Mouse (Mus musculus) heart, embryonic 15.5 days (tissue): ENCODE results near the gene Asic4. TPM values are rescaled to one million over a fixed set of nuclear protein-coding genes. Genes with fewer than 3 reads are reported as not detected.

Experiments used
- ATAC-seq: fragments of 200-750 bp; cut with Nextera tagmentation; replicated peaks from 2 replicates; pipeline ENCODE4 v1.8.0; 2017; ENCODE audit warnings: low read depth, moderate TSS enrichment; ENCODE audit not compliant: insufficient number of reproducible peaks, insufficient read depth, low FRiP score
- H3K27ac ChIP-seq: fragments of 300-500 bp; sonication (generic); 2 replicates; pipeline ENCODE4 v1.5.1; 2015; ENCODE audit warnings: mild to moderate bottlenecking, inconsistent platforms
- H3K27me3 ChIP-seq: fragments of 300-500 bp; sonication (generic); 2 replicates; pipeline ENCODE4 v1.6.1; 2015; ENCODE audit warnings: inconsistent platforms
- H3K36me3 ChIP-seq: fragments of 300-500 bp; sonication (generic); 2 replicates; pipeline ENCODE4 v1.6.1; 2015; ENCODE audit warnings: mild to moderate bottlenecking, inconsistent platforms
- H3K4me1 ChIP-seq: fragments of 300-500 bp; sonication (generic); replicated peaks from 2 replicates; pipeline ENCODE4 v1.6.1; 2015; ENCODE audit warnings: inconsistent platforms
- H3K4me2 ChIP-seq: fragments of 300-500 bp; sonication (generic); 2 replicates; pipeline ENCODE4 v1.6.1; 2015; ENCODE audit warnings: inconsistent platforms, mild to moderate bottlenecking, moderate library complexity
- H3K4me3 ChIP-seq: fragments of 300-500 bp; sonication (generic); 2 replicates; pipeline ENCODE4 v1.5.1; 2015; ENCODE audit warnings: mild to moderate bottlenecking, inconsistent platforms
- H3K9ac ChIP-seq: fragments of 300-500 bp; sonication (generic); 2 replicates; pipeline ENCODE4 v1.6.1; 2015; ENCODE audit warnings: mild to moderate bottlenecking, inconsistent platforms
- H3K9me3 ChIP-seq: fragments of 300-500 bp; sonication (generic); replicated peaks from 2 replicates; pipeline ENCODE4 v1.6.1; 2016; ENCODE audit warnings: inconsistent platforms
- WGBS: fragments of 180-500 bp; shearing (Covaris S2); methylation state at CpG from one replicate; pipeline ENCODE4 v1.1.7; 2015; ENCODE audit warnings: mixed read lengths; 5-methylcytosine and 5-hydroxymethylcytosine counted together
- polyA plus RNA-seq: library from polyadenylated mRNA; unstranded; fragments of >200 nt; fragmentation: Nextera tagmentation; extraction: Ambion mirVana; gene quantifications from 2 replicates; pipeline ENCODE4 v1.2.1, GENCODE M21; 2015

Asic4 gene
- polyA plus RNA-seq, 1 experiment from 2014 or later: 0.40 TPM

DNA sequence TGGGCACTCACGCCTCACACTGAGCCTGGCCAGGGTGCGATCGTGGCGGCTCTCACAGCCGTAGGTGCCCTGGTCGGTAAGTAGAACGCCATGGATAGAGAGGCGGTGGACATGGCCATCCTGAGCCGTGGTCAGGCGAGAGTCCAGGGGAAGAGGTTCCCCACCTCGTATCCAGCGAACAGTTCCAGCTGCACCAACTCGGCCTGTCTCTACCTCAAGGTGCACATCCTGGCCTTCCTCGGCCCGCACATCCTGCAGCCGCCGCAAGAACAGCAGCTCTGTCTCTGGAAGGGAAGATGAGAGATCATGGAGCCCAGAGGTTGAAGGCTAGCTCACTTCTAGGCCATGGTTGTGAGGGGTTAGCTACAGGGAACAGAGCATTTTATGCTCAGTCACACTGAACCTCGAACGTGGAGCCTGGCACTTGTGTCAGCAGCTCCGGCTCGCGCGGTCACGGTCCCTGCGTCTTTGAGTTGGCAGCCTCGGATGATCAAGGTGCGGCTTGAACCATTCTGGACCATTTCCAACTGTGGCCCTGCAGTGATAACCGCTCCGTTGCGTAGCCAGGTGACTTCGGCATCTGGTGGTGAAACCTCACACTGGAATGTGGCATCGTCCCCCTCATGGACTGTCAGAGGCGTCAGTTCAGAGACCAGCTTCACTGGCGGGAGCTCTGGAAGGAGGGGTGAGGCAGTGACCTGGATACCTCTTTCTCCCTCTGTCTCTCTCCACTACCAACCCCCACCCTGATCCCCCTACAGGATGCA, 40.7 kb downstream of the Asic4 start:
- 81% methylated on average over 34 of the region's 34 CpGs for WGBS
- H3K9ac ChIP-seq: no peak overlapping the region
- no peaks in the 10 kb centered on the region for H3K9me3 ChIP-seq
- no peak overlapping the region for H3K4me2 ChIP-seq
- H3K27me3 ChIP-seq: peaks cover 35% of the 10 kb centered on the region
- peaks cover 82% of the 10 kb centered on the region for H3K36me3 ChIP-seq
- no peak overlapping the region for H3K27ac ChIP-seq
- ATAC-seq: no peak
- H3K4me1 ChIP-seq: peaks cover 21% of the 10 kb centered on the region
- H3K4me3 ChIP-seq: no peak overlapping the region

DNA sequence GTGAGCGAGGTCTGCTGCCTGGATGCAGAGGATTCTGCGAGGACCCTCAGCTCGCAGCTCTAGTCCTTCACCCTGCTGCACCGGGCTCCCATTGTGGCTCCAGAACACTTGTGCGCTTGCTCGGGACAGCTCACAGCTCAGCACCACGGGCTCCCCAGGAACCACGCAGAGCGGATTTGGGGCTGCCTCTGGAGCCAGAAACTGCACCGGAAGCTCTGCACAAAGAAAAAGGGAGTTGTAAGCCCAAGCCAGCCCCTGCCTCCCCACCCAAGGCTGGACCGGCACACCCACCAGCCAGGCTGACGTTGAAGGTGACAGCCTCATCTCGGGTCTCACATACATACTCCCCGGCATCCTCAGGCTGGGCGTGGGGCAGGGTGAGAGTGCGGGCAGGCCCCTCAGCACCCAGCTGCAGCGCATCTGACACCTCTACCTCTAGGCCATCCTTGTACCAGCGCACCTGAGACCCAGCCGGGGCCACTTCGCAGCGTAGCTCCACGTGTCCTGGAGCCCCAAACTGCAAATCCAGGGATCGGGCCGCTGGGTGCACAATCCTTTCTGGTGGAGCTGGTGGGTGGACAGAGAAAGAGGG, 42.4 kb downstream of the Asic4 start:
- no peak for ATAC-seq
- Histone ChIP-seq H3K4me2 (no peak overlapping the region), H3K9ac (no peak overlapping the region), H3K27ac (no peak overlapping the region), H3K36me3 (peaks cover 87% of the 10 kb centered on the region), H3K27me3 (peaks cover 18% of the 10 kb centered on the region), H3K9me3 (no peaks in the 10 kb centered on the region), H3K4me1 (peaks cover 11% of the 10 kb centered on the region), H3K4me3 (no peak overlapping the region)
- 61% methylated on average over 24 of the region's 24 CpGs for WGBS

- H3K36me3 ChIP-seq: peaks cover 95% of the 10 kb centered on the region
- H3K4me2 ChIP-seq: no peak overlapping the region
- no peak overlapping the region for H3K4me3 ChIP-seq
- no peak overlapping the region for H3K9ac ChIP-seq
- H3K4me1 ChIP-seq: no peaks in the 10 kb centered on the region
- ATAC-seq: no peak; the same call in 1 of the 2 replicates
- WGBS: 65% methylated on average over 12 of the region's 12 CpGs
- H3K27me3 ChIP-seq: peaks cover 3% of the 10 kb centered on the region; the same call in 1 of the 2 replicates
- H3K27ac ChIP-seq: no peak overlapping the region
- H3K9me3 ChIP-seq: no peaks in the 10 kb centered on the region
These were observed 44.8 kb downstream of the Asic4 start for GRCm38 (mm10) chr1:75494878-75495548.

DNA sequence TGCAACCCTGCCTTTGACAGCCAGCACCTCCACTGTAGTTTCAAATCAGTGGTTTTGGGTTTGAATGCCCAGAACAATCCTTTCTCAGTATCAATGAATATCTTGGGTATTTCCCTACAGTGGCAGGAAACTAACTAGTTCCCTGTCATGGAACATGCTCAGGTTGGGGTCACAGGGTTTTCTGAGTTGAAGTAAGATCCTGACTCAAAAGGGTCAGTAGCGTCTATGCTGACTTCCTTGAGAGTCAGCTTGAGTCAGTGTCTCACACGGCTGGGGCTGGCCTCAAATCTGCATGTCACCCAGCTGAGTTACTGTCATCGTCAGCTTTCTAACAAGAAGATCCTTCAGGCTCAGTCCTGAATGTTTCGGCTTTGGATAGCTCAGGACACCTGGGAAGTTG, 48.7 kb downstream of the Asic4 start:
- WGBS: 78% methylated on average over 4 of the region's 4 CpGs
- H3K9me3 ChIP-seq: no peaks in the 10 kb centered on the region
- H3K27me3 ChIP-seq: no peaks in the 10 kb centered on the region
- H3K9ac ChIP-seq: no peak overlapping the region
- H3K4me1 ChIP-seq: peaks cover 19% of the 10 kb centered on the region
- H3K27ac ChIP-seq: no peak overlapping the region
- no peak overlapping the region for H3K4me2 ChIP-seq
- ATAC-seq: no peak
- no peak overlapping the region for H3K4me3 ChIP-seq
- peaks cover 91% of the 10 kb centered on the region for H3K36me3 ChIP-seq

DNA sequence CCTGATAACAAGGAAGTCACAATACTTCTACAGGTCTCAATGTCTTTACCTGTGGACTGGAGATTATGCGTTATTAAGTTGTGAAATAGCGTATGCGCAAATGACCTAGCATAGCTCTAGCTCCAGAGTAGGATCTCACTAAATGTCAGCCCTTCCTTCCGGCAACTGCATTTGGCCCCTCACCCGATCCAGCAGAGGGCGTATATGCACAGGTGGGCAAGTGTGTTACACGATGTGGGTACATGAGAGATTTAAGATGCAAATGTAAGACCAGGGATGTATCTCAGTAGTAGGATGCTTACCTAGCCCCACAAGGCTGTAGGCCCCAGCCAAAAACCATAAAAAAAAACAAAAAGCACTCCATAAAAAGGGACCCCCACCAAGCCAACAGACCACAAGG, 49.2 kb downstream of the Asic4 start:
- Histone ChIP-seq H3K9me3 (no peaks in the 10 kb centered on the region), H3K4me3 (no peak overlapping the region), H3K4me2 (no peak overlapping the region), H3K36me3 (peaks cover 89% of the 10 kb centered on the region), H3K27me3 (no peaks in the 10 kb centered on the region), H3K4me1 (peaks cover 24% of the 10 kb centered on the region), H3K27ac (no peak overlapping the region), H3K9ac (no peak overlapping the region)
- WGBS: 78% methylated on average over 7 of the region's 7 CpGs
- ATAC-seq: no peak

- Histone ChIP-seq H3K27me3 (no peaks in the 10 kb centered on the region), H3K4me2 (no peak overlapping the region), H3K9ac (no peak overlapping the region), H3K4me3 (no peak overlapping the region), H3K36me3 (peaks cover 65% of the 10 kb centered on the region), H3K4me1 (peaks cover 32% of the 10 kb centered on the region), H3K9me3 (no peaks in the 10 kb centered on the region), H3K27ac (no peak overlapping the region)
- WGBS: 92% methylated on average over 9 of the region's 9 CpGs
- ATAC-seq: no peak
These were observed 51.7 kb downstream of the Asic4 start for GRCm38 (mm10) chr1:75501905-75502304.

- Histone ChIP-seq H3K36me3 (peaks cover 53% of the 10 kb centered on the region), H3K27ac (no peak overlapping the region), H3K9ac (peak overlapping the region; percentile 88), H3K4me2 (peak overlapping the region; percentile 86), H3K27me3 (no peaks in the 10 kb centered on the region), H3K4me3 (peak overlapping the region; percentile 81), H3K4me1 (peaks cover 42% of the 10 kb centered on the region), H3K9me3 (no peaks in the 10 kb centered on the region)
- 78% methylated on average over 25 of the region's 25 CpGs for WGBS
- no peak for ATAC-seq
These were observed 52.9 kb downstream of the Asic4 start for GRCm38 (mm10) chr1:75502945-75503650.

DNA sequence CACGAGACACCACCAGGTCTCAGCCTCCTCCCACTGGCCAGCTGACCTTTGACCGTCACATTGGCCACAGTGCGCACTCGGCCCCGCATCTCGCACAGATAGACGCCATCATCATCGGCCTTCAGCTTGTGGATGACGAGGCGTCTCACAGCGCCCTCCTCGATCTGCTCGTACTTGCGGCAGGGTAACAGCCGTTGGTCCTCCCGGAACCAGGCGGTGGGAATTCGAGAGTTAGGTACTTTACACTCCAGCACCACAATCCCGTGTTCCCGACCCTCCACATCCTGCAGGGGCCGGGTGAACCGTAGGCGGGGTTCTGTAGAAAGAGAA, 53.4 kb downstream of the Asic4 start:
- 53% methylated on average over 23 of the region's 23 CpGs for WGBS
- Histone ChIP-seq H3K36me3 (peaks cover 47% of the 10 kb centered on the region), H3K9ac (peak overlapping the region; percentile 88), H3K9me3 (no peaks in the 10 kb centered on the region), H3K4me3 (peak overlapping the region; percentile 81), H3K4me2 (peak overlapping the region; percentile 86), H3K27me3 (no peaks in the 10 kb centered on the region), H3K4me1 (peaks cover 42% of the 10 kb centered on the region), H3K27ac (peak overlapping the region; percentile 97)
- ATAC-seq: no peak

DNA sequence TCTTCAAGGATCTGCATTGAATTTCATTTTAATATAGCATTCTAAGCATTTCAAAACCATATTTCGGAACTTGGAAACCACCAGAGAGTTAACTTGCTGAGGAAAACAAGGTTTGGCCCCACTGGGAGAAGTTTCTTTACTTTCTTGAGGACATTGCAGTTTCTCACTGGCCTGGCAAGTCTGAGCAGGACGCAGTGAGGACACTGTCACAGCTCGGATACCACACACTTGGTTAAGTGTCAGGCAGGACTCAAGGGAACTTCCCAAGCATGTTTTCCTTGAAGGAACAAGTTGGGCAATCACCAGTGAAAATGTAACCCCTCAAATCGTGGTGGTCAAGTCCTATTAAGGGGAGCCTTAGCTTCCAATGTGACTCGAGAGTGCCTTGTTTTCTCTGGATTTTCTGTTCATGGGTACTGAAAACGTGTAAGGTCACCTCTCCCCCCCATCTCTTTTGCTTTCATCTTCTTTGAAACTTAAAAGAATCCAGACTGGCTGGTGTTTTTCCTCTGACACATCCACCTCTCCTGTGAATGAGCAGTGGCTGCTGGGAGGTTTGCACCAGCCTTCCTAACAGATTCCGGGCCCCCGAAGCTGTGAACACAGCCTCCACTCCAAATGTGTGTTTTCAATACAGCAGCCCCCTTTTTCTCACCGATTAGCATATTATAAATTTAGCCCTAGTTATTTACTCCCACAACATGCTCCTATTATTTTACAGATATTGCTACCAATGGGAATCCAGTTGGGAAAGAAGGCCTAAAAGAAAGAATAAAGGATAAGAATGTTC, 54.2 kb downstream of the Asic4 start:
- Histone ChIP-seq H3K27me3 (no peaks in the 10 kb centered on the region), H3K36me3 (peaks cover 39% of the 10 kb centered on the region), H3K27ac (peak overlapping the region; percentile 97), H3K4me1 (peaks cover 46% of the 10 kb centered on the region), H3K4me2 (peak overlapping the region; percentile 86), H3K4me3 (peak overlapping the region; percentile 81), H3K9ac (peak overlapping the region; percentile 88), H3K9me3 (no peaks in the 10 kb centered on the region)
- ATAC-seq: no peak
- WGBS: 31% methylated on average over 9 of the region's 9 CpGs

DNA sequence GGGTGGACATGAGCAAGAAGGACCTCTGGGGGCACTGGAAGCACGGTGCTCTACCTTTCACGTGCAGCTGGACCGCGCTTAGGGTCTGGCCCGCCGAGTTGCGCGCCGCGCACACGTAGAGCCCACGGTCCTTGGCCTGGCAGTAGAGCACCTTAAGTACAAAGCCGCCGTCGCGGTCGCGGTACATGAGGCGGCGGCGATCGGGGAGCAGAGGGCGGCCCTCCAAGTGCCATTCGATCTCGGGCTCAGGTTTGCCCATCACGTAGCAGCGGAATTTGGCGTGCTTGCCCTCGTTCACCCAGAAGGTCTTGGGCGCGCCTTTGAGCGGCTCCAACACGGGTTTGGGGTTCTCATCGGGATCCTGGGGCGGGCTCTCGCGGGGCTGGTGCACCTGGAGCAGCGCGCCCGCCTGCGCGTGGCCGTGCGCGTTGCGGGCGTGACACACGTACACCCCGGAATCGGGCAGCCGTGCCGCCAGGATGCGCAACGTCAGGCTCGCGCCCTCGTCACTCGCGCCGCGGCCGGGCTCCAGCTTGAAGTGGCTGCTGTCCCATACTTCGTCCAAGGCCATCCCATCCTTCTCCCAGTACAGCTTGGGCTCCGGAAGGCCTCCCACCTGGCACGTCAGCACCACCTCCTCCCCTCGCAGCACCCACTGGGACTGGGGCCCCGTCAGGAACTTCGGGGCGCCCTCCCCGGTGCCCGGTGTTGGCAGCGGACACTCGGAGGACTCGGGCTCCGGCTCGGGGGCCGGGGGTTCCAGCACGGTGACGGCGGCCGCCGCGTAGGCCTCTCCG, 55.1 kb downstream of the Asic4 start:
- peaks cover 30% of the 10 kb centered on the region for H3K36me3 ChIP-seq
- ATAC-seq: peak; percentile 21; the same call in 1 of the 2 replicates
- peak overlapping the region; percentile 86 for H3K4me2 ChIP-seq
- H3K4me1 ChIP-seq: peaks cover 55% of the 10 kb centered on the region
- peak overlapping the region; percentile 88 for H3K9ac ChIP-seq
- WGBS: under 1% methylated on average over 77 of the region's 84 CpGs
- no peaks in the 10 kb centered on the region for H3K9me3 ChIP-seq
- peak overlapping the region; percentile 81 for H3K4me3 ChIP-seq
- H3K27ac ChIP-seq: peak overlapping the region; percentile 97
- H3K27me3 ChIP-seq: no peaks in the 10 kb centered on the region
